ENCODE assay signal across 13 mouse cellular contexts in the genomic region with DNA sequence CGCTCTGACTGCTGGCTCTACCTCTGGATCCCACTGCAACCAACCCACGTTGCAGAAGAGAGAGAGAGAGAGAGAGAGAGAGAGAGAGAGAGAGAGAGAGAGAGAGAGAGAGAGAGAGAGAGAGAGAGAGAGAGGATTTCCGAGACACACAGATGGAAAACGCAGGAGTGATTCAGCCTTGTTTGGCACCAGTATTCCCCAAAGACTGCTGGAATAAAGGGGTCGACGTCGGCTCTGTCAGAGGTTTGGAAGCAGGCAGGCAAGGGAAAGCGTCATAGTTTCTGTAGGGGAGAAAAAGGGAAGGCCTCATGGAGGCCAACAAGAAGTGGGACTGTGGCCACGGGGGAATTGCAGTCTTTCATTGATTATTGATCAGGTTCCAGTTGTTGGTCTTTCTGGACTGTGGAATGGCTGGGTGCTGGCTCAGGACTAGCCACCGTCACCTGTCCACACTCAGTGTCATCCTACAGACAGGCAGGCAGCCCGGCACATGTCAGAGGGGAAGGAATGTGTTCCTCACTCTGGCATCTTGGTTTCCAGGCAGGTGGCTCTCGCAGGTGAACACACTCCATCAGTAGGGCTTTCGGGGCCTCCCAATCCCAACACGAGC. TPM values are rescaled to one million over a fixed set of nuclear protein-coding genes. Genes with fewer than 3 reads are reported as not detected.
DNase-seq lines count a peak whose midpoint lies in the region; ATAC-seq and TF ChIP-seq lines count a peak whose summit lies in the region.
"Had no signal": no experiment of that assay in that cellular context is flagged by ENCODE, and none has a peak within 500 bp of the region (broad histone marks: within the 10 kb centered on the region; RNA-seq: fewer than 3 reads in every experiment).

No protein-coding gene starts in this region.

- intact Hi-C loops in heart, postnatal 14 days (cut with DNase I), result no loop called here

- peak overlapping the region; percentile 24 for H3K9ac ChIP-seq in liver, adult 2 months (ENCODE audit: low read depth, low read length)
- no peak overlapping the region for H3K9ac ChIP-seq in liver, embryonic 12.5 days
- no peak overlapping the region for H3K9ac ChIP-seq in intestine, embryonic 16.5 days (ENCODE audit: low read depth, low read length)
- H3K9ac ChIP-seq: forebrain, embryonic 15.5 days had no signal

- no peak overlapping the region for H3K4me3 ChIP-seq in heart, embryonic 10.5 days
- H3K4me3 ChIP-seq in liver, adult 2 months (ENCODE audit: insufficient read depth, low read depth, low read length), result no peak overlapping the region; the same call in 1 of the 2 replicates
- H3K4me3 ChIP-seq in liver, embryonic 12.5 days, result no peak overlapping the region
- no peak overlapping the region for H3K4me3 ChIP-seq in embryonic fibroblast, embryonic 13.5 days (ENCODE audit: insufficient read depth, low read length)
- no peak overlapping the region for H3K4me3 ChIP-seq in intestine, embryonic 16.5 days (ENCODE audit: low read length)
- H3K4me3 ChIP-seq: forebrain, embryonic 15.5 days; hindbrain, embryonic 13.5 days had no signal

- no peaks in the 10 kb centered on the region for H3K9me3 ChIP-seq in heart, embryonic 10.5 days
- H3K9me3 ChIP-seq in liver, embryonic 12.5 days (replicated peaks), result no peaks in the 10 kb centered on the region
- H3K9me3 ChIP-seq in intestine, embryonic 16.5 days (ENCODE audit: control insufficient read depth, low read length), result no peaks in the 10 kb centered on the region
- H3K9me3 ChIP-seq: forebrain, embryonic 15.5 days; hindbrain, embryonic 13.5 days had no signal

- peaks cover 16% of the 10 kb centered on the region for H3K27me3 ChIP-seq in heart, embryonic 10.5 days (ENCODE audit: insufficient read depth, poor library complexity, severe bottlenecking)
- no peaks in the 10 kb centered on the region for H3K27me3 ChIP-seq in liver, adult 2 months (ENCODE audit: control insufficient read depth, insufficient read depth, low read length)
- H3K27me3 ChIP-seq in liver, embryonic 12.5 days (replicated peaks), result no peaks in the 10 kb centered on the region
- no peaks in the 10 kb centered on the region for H3K27me3 ChIP-seq in intestine, embryonic 16.5 days (replicated peaks; ENCODE audit: control insufficient read depth, insufficient read depth, low read length)
- H3K27me3 ChIP-seq: CH12.LX; forebrain, embryonic 15.5 days had no signal

- H3K4me1 ChIP-seq in heart, embryonic 10.5 days, result peaks cover 81% of the 10 kb centered on the region
- peaks cover 19% of the 10 kb centered on the region for H3K4me1 ChIP-seq in liver, adult 2 months (ENCODE audit: control insufficient read depth, insufficient read depth, low read length)
- H3K4me1 ChIP-seq in liver, embryonic 12.5 days, result peaks cover 78% of the 10 kb centered on the region
- peaks cover 32% of the 10 kb centered on the region for H3K4me1 ChIP-seq in embryonic fibroblast, embryonic 13.5 days (ENCODE audit: control insufficient read depth, insufficient read depth, low read length)
- peaks cover 27% of the 10 kb centered on the region for H3K4me1 ChIP-seq in intestine, embryonic 16.5 days (ENCODE audit: control insufficient read depth, insufficient read depth, low read length)

- TF ChIP-seq CTCF in liver, adult 2 months (IDR thresholded peaks at IDR 0.05; ENCODE audit: low read depth, low read length), result no peak
- TF ChIP-seq CTCF in embryonic fibroblast, embryonic 13.5 days (IDR thresholded peaks at IDR 0.05; ENCODE audit: borderline replicate concordance, insufficient read depth, low read length), result no peak

- H3K79me2 ChIP-seq in liver, adult 2 months (ENCODE audit: control insufficient read depth, insufficient read depth, low read length), result peaks cover 16% of the 10 kb centered on the region; the same call in 1 of the 2 replicates

- TF ChIP-seq POLR2A in liver, adult 2 months (IDR thresholded peaks at IDR 0.05; ENCODE audit: extremely low read depth, insufficient read depth, low read length), result no peak
- 0 out of 2 replicates have a peak, but pooled peaks have one; percentile 1 for TF ChIP-seq POLR2A in embryonic fibroblast, embryonic 13.5 days (IDR thresholded peaks at IDR 0.05; ENCODE audit: low read depth, low read length)

- H3K36me3 ChIP-seq in heart, embryonic 10.5 days, result peaks cover 18% of the 10 kb centered on the region; the same call in 1 of the 2 replicates
- H3K36me3 ChIP-seq in liver, adult 2 months (ENCODE audit: control insufficient read depth, insufficient read depth, low read length), result no peaks in the 10 kb centered on the region
- peaks cover 19% of the 10 kb centered on the region for H3K36me3 ChIP-seq in liver, embryonic 12.5 days
- H3K36me3 ChIP-seq in intestine, embryonic 16.5 days (ENCODE audit: control insufficient read depth, insufficient read depth, low read length), result no peaks in the 10 kb centered on the region
- H3K36me3 ChIP-seq: forebrain, embryonic 15.5 days; hindbrain, embryonic 13.5 days had no signal

- DNase-seq in heart, embryonic 10.5 days (ENCODE audit: low spot score), result no peak
- no peak for DNase-seq in heart, postnatal 14 days
- peak; percentile 93 for DNase-seq in liver, adult 2 months (ENCODE audit: extremely low read depth, low read depth, low spot score)
- peak; percentile 69 for DNase-seq in NIH3T3 (ENCODE audit: low read depth)
- DNase-seq: adrenal gland, adult 8-10 months; cerebellum, adult 11 months had no signal

- 0 out of 2 replicates have a peak overlapping the region, but pooled peaks have one; percentile 23 for H3K27ac ChIP-seq in heart, embryonic 10.5 days
- peak overlapping the region; percentile 89 for H3K27ac ChIP-seq in liver, adult 2 months (replicated peaks; ENCODE audit: insufficient read depth, low read depth, low read length)
- no peak overlapping the region for H3K27ac ChIP-seq in liver, embryonic 12.5 days
- H3K27ac ChIP-seq in embryonic fibroblast, embryonic 13.5 days (ENCODE audit: insufficient read depth, low read length), result peak overlapping the region; percentile 88
- no peak overlapping the region for H3K27ac ChIP-seq in intestine, embryonic 16.5 days (ENCODE audit: low read length)
- H3K27ac ChIP-seq: forebrain, embryonic 15.5 days; hindbrain, embryonic 13.5 days; hindbrain, postnatal 0 days had no signal

- no peak for ATAC-seq in liver, embryonic 12.5 days
- no peak for ATAC-seq in intestine, embryonic 16.5 days
- ATAC-seq: forebrain, embryonic 15.5 days; hindbrain, postnatal 0 days had no signal

- H3K4me2 ChIP-seq in liver, embryonic 12.5 days, result no peak overlapping the region
- no peak overlapping the region for H3K4me2 ChIP-seq in intestine, embryonic 16.5 days (ENCODE audit: low read depth, low read length)
- H3K4me2 ChIP-seq: forebrain, embryonic 15.5 days; hindbrain, embryonic 13.5 days had no signal

- WGBS in heart, embryonic 10.5 days, result 75% methylated on average over 14 of the region's 14 CpGs
- WGBS in liver, adult 2 months, result 25% methylated on average over 14 of the region's 14 CpGs
- WGBS in liver, embryonic 12.5 days (ENCODE audit: insufficient replicate concordance), result 71% methylated on average over 14 of the region's 14 CpGs
- WGBS in intestine, embryonic 16.5 days, result 66% methylated on average over 14 of the region's 14 CpGs

RNA-seq across cellular contexts. Expression of a gene that starts 8.4 kb away (rescaled TPM):
- polyA plus RNA-seq in heart, embryonic 10.5 days (2016; fragmentation: Nextera tagmentation; extraction: Ambion mirVana), result 3.5 and 5.6 TPM in 2 replicates
- 10 to 100 TPM; 19.8 to 21.5 TPM for total RNA-seq in heart, postnatal 14 days (2021)
- 15.5 and 22.9 TPM in 2 replicates for total RNA-seq in liver, adult 2 months (2014; rRNA removed)
- polyA plus RNA-seq in liver, adult 2 months (2012; rRNA removed), result 24.6 and 30.7 TPM in 2 replicates
- polyA plus RNA-seq in liver, embryonic 12.5 days (2016; fragmentation: Nextera tagmentation; extraction: Ambion mirVana), result 2.2 and 2.7 TPM in 2 replicates
- 67.6 and 103 TPM in 2 replicates for polyA plus RNA-seq in embryonic fibroblast, embryonic 13.5 days (2011; ENCODE audit: insufficient read length, low read depth, missing spikeins)
- 1.6 and 2.6 TPM in 2 replicates for polyA plus RNA-seq in intestine, embryonic 16.5 days (2015; fragmentation: Nextera tagmentation; extraction: Ambion mirVana)

RNA-seq across cellular contexts. Expression of a gene that starts 22.8 kb away (rescaled TPM):
- 57.2 and 99.3 TPM in 2 replicates for polyA plus RNA-seq in heart, embryonic 10.5 days (2016; fragmentation: Nextera tagmentation; extraction: Ambion mirVana)
- total RNA-seq in heart, postnatal 14 days (2021), result 100 to 1,000 TPM; 119 to 129 TPM
- total RNA-seq in liver, adult 2 months (2014; rRNA removed), result 20.5 and 21.7 TPM in 2 replicates
- polyA plus RNA-seq in liver, adult 2 months (2012; rRNA removed), result 26.1 and 26.7 TPM in 2 replicates
- 5.2 and 5.6 TPM in 2 replicates for polyA plus RNA-seq in liver, embryonic 12.5 days (2016; fragmentation: Nextera tagmentation; extraction: Ambion mirVana)
- polyA plus RNA-seq in embryonic fibroblast, embryonic 13.5 days (2011; ENCODE audit: insufficient read length, low read depth, missing spikeins), result 2.2 and 4.8 TPM in 2 replicates
- 2.1 and 2.7 TPM in 2 replicates for polyA plus RNA-seq in intestine, embryonic 16.5 days (2015; fragmentation: Nextera tagmentation; extraction: Ambion mirVana)

RNA-seq across cellular contexts. Expression of a gene that starts 47.5 kb away (rescaled TPM):
- 175 and 207 TPM in 2 replicates for polyA plus RNA-seq in heart, embryonic 10.5 days (2016; fragmentation: Nextera tagmentation; extraction: Ambion mirVana)
- total RNA-seq in heart, postnatal 14 days (2021), result 10 to 100 TPM; 25.4 to 30.9 TPM
- 11.5 and 15.4 TPM in 2 replicates for total RNA-seq in liver, adult 2 months (2014; rRNA removed)
- polyA plus RNA-seq in liver, adult 2 months (2012; rRNA removed), result 12.8 and 14.9 TPM in 2 replicates
- polyA plus RNA-seq in liver, embryonic 12.5 days (2016; fragmentation: Nextera tagmentation; extraction: Ambion mirVana), result 126 and 137 TPM in 2 replicates
- polyA plus RNA-seq in embryonic fibroblast, embryonic 13.5 days (2011; ENCODE audit: insufficient read length, low read depth, missing spikeins), result 89.1 and 93.5 TPM in 2 replicates
- polyA plus RNA-seq in intestine, embryonic 16.5 days (2015; fragmentation: Nextera tagmentation; extraction: Ambion mirVana), result 168 and 186 TPM in 2 replicates

Comparison
In these comparisons a context has a peak if more than half of its experiments do, and no peak if none do; other contexts are left out.
1. H3K27ac ChIP-seq: peak in heart, embryonic 10.5 days (single experiment), liver, adult 2 months (single experiment) and embryonic fibroblast, embryonic 13.5 days (single experiment); none in liver, embryonic 12.5 days (single experiment) and intestine, embryonic 16.5 days (single experiment).
2. DNase-seq: peak in liver, adult 2 months (single experiment) and NIH3T3 (single experiment); none in heart, embryonic 10.5 days (single experiment) and heart, postnatal 14 days (0 of 2).